Mouse (Mus musculus) CH12.LX (cell line): Measurements from ENCODE around the gene Lpin1. TPM values are rescaled to one million over a fixed set of nuclear protein-coding genes. Genes with fewer than 3 reads are reported as not detected.

Experiments
- DNase-seq: peaks from one replicate; pipeline ENCODE4 v3.0.0-alpha.2; 2013; ENCODE audit errors: extremely low read depth
- H3K27ac ChIP-seq: 2 replicates; pipeline ENCODE4 v1.5.1; 2012; ENCODE audit warnings: low read depth, mild to moderate bottlenecking, control low read depth, moderate library complexity; ENCODE audit not compliant: insufficient read depth
- H3K27me3 ChIP-seq: replicated peaks from 2 replicates; pipeline ENCODE3; 2012; ENCODE audit warnings: inconsistent platforms
- H3K36me3 ChIP-seq, 2 experiments: replicated peaks in 1 of 2; 2 replicates each; pipeline versions ENCODE3 to v1.6.1; 2012; ENCODE audit warnings: inconsistent platforms in 1 of 2, low read length in 1 of 2, mild to moderate bottlenecking in 1 of 2, mixed read lengths in 1 of 2, moderate library complexity in 1 of 2; ENCODE audit not compliant: control insufficient read depth in 1 of 2, insufficient read depth in 1 of 2
- H3K4me1 ChIP-seq, 2 experiments: 2 replicates each; pipeline ENCODE4 v1.6.1; 2012; ENCODE audit warnings: inconsistent platforms in 1 of 2, moderate library complexity in 1 of 2; ENCODE audit not compliant: insufficient read depth in 2 of 2, control insufficient read depth in 1 of 2
- H3K4me2 ChIP-seq: 2 replicates; pipeline ENCODE4 v1.6.1; 2012; ENCODE audit warnings: low read depth, mild to moderate bottlenecking, control low read depth; ENCODE audit not compliant: poor library complexity, insufficient read depth, severe bottlenecking
- H3K4me3 ChIP-seq, 3 experiments: fragments of 150-350 bp in 1 of 3; sonication (generic) in 1 of 3; replicated peaks in 1 of 3; 2 replicates each; pipeline versions ENCODE3 to v1.5.1; 2011 to 2012; ENCODE audit warnings: low read depth in 2 of 3, low read length in 2 of 3, mild to moderate bottlenecking in 2 of 3, moderate library complexity in 2 of 3, control low read depth in 1 of 3, improper control_type of control experiment in 1 of 3, inconsistent platforms in 1 of 3, mixed read lengths in 1 of 3; ENCODE audit not compliant: poor library complexity in 1 of 3
- H3K79me2 ChIP-seq: replicated peaks from 2 replicates; pipeline ENCODE4 v1.6.1; 2012; ENCODE audit warnings: mild to moderate bottlenecking, moderate library complexity; ENCODE audit not compliant: control insufficient read depth, poor library complexity, insufficient read depth, severe bottlenecking; ENCODE audit errors: extremely low read depth
- H3K9ac ChIP-seq: 2 replicates; pipeline ENCODE4 v1.6.1; 2012; ENCODE audit warnings: low read depth, mild to moderate bottlenecking, control low read depth, moderate library complexity; ENCODE audit not compliant: insufficient read depth
- H3K9me3 ChIP-seq: replicated peaks from 2 replicates; pipeline ENCODE3; 2012; ENCODE audit warnings: low read length, inconsistent platforms, mixed read lengths
- ELF1 ChIP-seq: IDR thresholded peaks from 2 replicates; pipeline ENCODE4 v1.6.1; 2014; ENCODE audit warnings: low read depth, mild to moderate bottlenecking, inconsistent platforms, low read length, improper control_type of control experiment
- JUND ChIP-seq: conservative IDR thresholded peaks from 2 replicates; pipeline ENCODE4 v1.6.1; 2011; ENCODE audit warnings: low read depth, low read length, improper control_type of control experiment
- MAX ChIP-seq: IDR thresholded peaks from 2 replicates; pipeline ENCODE4 v1.6.1; 2011; ENCODE audit warnings: low read length, improper control_type of control experiment
- POLR2AphosphoS2 ChIP-seq: IDR thresholded peaks from 2 replicates; pipeline ENCODE4 v1.6.1; 2011; ENCODE audit warnings: low read depth, low read length, improper control_type of control experiment
- RCOR1 ChIP-seq: conservative IDR thresholded peaks from 2 replicates; pipeline ENCODE4 v1.6.1; 2012; ENCODE audit warnings: low read depth, mild to moderate bottlenecking, inconsistent platforms, low read length, improper control_type of control experiment
- TCF12 ChIP-seq: IDR thresholded peaks from 2 replicates; pipeline ENCODE4 v1.6.1; 2014; ENCODE audit warnings: low read depth, mild to moderate bottlenecking, inconsistent platforms, low read length, improper control_type of control experiment
- UBTF ChIP-seq: IDR thresholded peaks from 2 replicates; pipeline ENCODE4 v1.6.1; 2012; ENCODE audit warnings: low read depth, mild to moderate bottlenecking, inconsistent platforms, low read length, improper control_type of control experiment, moderate library complexity
- ZC3H11A ChIP-seq: IDR thresholded peaks from 2 replicates; pipeline ENCODE4 v1.6.1; 2012; ENCODE audit warnings: low read depth, mild to moderate bottlenecking, inconsistent platforms, low read length, improper control_type of control experiment
- dilution Hi-C: fragments of 300-500 bp; cut with MboI; formaldehyde crosslinking; loops from 2 replicates; pipeline ENCODE4 v1.14.3; 2020; ENCODE audit warnings: low sequenced_read_pairs; ENCODE audit not compliant: extremely low pct_unique_long_range_greater_than_20kb, extremely low pct_ligation_motif_present
- in situ Hi-C: fragments of 300-500 bp; cut with MboI; formaldehyde crosslinking; loops from 3 replicates; pipeline ENCODE4 v1.14.3; 2019; ENCODE audit warnings: low sequenced_read_pairs, low pct_ligation_motif_present, low pct_unique_long_range_greater_than_20kb, mixed read lengths
- polyA plus RNA-seq: library from polyadenylated mRNA; unstranded; fragments of >175 nt; gene quantifications from 2 replicates; pipeline ENCODE4 v1.2.1, GENCODE M21; 2012; ENCODE audit warnings: low read depth; ENCODE audit not compliant: insufficient read length
- total RNA-seq, 2 experiments: library from RNA; depleted of rRNA; stranded (reverse); fragments of 300-350 nt in 1 of 2; fragments of >200 nt in 1 of 2; gene quantifications; 2 replicates each; pipeline ENCODE4 v1.2.3; 2012 to 2014

The Lpin1 gene
- total and polyA plus RNA-seq, 3 experiments: 6.1 to 7.5 (median 6.7) TPM

DNA sequence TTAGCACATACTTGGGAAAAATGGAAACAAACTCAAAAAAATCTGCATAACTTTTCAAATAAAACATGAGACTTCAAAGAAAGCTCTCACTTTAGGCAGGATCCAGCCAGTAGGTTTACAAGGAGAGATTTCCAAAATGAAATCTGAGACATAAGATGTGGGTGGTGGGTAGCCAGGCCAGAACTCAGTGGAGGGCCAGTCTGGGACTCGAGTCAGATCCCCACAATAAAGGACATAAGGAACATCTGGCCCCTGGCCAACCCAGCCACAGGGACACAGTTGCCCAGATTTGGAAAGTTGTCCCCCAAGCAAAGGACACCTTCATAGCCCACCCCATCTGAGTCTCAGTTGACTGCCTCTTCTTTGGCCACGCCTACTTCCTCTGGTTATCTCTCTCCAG, 123.3 kb downstream of the Lpin1 start:
- no peak overlapping the region for H3K4me2 ChIP-seq
- H3K9me3 ChIP-seq: no peaks in the 10 kb centered on the region
- no peaks in the 10 kb centered on the region for H3K79me2 ChIP-seq
- H3K9ac ChIP-seq: no peak overlapping the region
- no peak overlapping the region for H3K4me3 ChIP-seq
- H3K4me1 ChIP-seq: peaks cover 0 to 13% of the 10 kb centered on the region in 2 experiments; a peak in 2 of 4 replicates
- no peak overlapping the region for H3K27ac ChIP-seq
- no peaks in the 10 kb centered on the region for H3K36me3 ChIP-seq
- no peak for DNase-seq
- dilution Hi-C loops: no loop called here
- no peaks in the 10 kb centered on the region for H3K27me3 ChIP-seq
- TF ChIP-seq TCF12 (no peak), ELF1 (no peak), RCOR1 (no peak), JUND (no peak), ZC3H11A (no peak), MAX (no peak), POLR2AphosphoS2 (no peak), UBTF (no peak)
- in situ Hi-C loops: no loop called here

Other genes with a start within 250 kb of the Lpin1 start
- gene Ntsr2, start 42.4 kb upstream of the Lpin1 start, total RNA-seq (2012; rRNA removed): not detected in 2 replicates
- not detected in 2 replicates for gene Ntsr2, start 42.4 kb upstream of the Lpin1 start, total RNA-seq (2014; rRNA removed)
- gene Ntsr2, start 42.4 kb upstream of the Lpin1 start, polyA plus RNA-seq: not detected in 2 replicates
- not detected in 2 replicates for gene Greb1, start 189.9 kb upstream of the Lpin1 start, total RNA-seq (2012; rRNA removed)
- not detected in 2 replicates for gene Greb1, start 189.9 kb upstream of the Lpin1 start, total RNA-seq (2014; rRNA removed)
- not detected in 2 replicates for gene Greb1, start 189.9 kb upstream of the Lpin1 start, polyA plus RNA-seq
- 9.3 and 12.5 TPM in 2 replicates for gene E2f6, start 200.0 kb upstream of the Lpin1 start, total RNA-seq (2012; rRNA removed)
- gene E2f6, start 200.0 kb upstream of the Lpin1 start, total RNA-seq (2014; rRNA removed): 17.5 and 20.0 TPM in 2 replicates
- gene E2f6, start 200.0 kb upstream of the Lpin1 start, polyA plus RNA-seq: 30.2 and 36.1 TPM in 2 replicates